Mouse (Mus musculus) MN1 (cell line): ENCODE measurements around the gene Vat1.
A peak's percentile ranks its signal among the peaks of the same experiment; 100 is the strongest.
"Not testable (repeated sequence)": the region's sequence is repeated elsewhere in the genome, so short reads cannot be mapped to it uniquely, and the experiment has no call there.

Source experiments
- DNase-seq: peaks from one replicate; pipeline ENCODE4 v3.0.0-alpha.2; 2016; ENCODE audit warnings: low spot score

The Vat1 gene

DNA sequence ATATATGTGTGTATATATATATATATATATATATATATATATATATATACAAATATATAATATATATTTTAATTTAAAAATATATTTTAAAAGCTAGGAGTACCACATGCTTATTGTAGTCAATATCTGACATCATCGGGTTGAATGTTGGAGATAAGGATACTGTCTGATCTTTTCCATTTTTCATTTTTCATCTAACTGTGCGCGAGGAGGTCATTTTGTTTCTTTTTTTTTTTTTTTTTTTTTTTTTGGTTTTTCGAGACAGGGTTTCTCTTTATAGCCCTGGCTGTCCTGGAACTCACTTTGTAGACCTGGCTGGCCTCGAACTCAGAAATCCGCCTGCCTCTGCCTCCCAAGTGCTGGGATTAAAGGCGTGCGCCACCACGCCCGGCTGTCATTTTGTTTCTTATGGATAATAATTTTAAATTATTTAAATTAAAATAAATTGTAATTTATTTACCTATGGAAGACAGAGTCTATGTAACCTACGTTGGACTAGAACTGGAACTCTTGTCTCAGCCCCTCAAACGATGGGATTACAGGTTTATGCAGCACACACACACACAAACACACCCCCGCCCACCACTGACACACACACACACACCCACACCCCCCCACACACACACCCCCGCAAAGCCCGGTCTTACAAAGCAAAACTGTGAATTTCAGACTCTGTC, 24.4 kb downstream of the Vat1 start:
- not testable (repeated sequence) for DNase-seq

DNA sequence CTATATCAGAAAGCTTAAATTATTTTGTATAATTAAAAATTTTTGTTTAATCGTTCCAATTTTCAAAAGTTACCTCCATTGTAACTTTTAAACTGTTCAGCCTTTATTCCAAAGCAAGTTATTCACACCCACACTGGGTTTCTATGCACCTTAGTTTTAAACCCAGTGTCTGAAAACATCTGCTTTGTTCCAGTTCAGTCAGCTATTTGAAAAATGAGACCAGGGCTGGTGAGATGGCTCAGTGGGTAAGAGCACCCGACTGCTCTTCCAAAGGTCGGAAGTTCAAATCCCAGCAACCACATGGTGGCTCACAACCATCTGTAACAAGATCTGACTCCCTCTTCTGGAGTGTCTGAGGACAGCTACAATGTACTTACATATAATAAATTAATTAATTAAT, 28.0 kb downstream of the Vat1 start:
- DNase-seq, result not testable (repeated sequence)

DNA sequence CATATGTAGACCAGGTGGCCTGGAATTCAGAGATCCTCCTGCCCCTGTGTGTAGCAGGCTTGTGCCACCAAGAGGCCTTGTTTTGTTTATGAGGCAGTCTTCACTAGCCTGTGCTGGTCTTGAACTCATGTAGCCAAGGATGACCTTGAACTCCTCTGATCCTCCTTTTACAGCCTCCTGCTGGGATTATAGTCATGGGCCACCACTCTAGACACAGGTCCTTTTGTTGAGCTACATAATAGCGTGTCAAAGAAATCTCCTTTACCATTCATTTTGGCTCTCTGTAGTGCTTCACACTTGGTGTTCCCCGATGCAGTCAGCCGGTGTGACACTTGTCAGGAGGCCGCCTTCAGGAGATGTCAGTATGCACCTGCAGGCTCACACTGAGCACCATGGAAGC, 29.1 kb downstream of the Vat1 start:
- no peak for DNase-seq

DNA sequence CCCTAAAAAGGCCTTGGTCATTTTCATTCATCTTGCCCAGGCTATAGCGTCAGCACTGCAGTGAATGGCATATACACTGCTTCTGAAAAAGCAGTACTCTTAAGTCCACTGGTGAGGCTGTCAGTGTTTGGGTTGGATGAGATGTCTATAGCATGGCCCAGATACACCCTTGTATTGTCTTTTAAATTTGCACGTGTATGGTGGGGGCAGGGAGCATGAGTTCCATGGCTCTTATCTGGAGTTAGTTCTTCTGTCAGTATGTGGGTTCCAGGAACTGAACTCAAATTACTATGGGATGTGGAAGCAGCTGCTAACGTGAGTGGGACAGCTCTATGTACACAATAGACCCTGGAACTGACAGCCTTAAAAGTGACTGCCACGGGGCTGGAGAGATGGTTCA, 30.2 kb downstream of the Vat1 start:
- DNase-seq, result no peak

DNA sequence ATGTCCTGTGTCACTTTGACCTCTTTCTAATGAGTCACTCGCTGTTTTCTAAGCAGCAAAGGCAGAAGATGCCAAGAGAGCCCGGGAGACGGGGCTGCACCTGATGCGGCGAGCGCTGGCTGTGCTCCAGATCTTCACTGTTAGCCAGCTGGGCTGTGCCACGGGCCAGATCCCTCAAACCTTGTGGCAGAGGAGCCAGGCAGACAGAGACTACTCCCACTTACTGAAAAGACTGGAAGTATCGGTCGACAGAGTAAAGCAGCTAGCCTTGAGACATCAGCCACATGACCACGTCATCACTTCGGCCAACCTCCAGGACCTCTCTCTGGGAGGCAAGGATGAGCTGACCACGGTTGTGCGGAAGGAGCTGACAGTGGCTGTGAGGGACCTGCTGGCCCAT, 32.6 kb downstream of the Vat1 start:
- peak; percentile 77 for DNase-seq

DNA sequence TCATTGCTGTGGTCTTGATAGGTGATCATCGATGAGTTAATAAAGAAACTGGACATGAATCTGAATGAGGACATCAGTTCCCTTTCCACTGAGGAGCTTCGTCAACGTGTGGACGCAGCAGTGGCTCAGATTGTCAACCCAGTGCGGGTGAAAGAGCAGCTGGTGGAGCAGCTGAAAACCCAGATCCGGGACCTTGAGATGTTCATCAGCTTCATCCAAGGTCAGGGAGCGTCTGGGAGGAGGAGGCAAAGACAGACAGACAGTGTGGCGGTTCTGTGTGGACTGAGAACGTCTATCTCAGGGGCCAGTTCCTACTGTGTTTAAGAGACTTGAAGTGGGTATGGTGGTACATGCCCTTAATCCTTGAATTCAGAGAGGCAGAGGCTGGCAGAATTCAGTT, 34.7 kb downstream of the Vat1 start:
- DNase-seq, result no peak

DNA sequence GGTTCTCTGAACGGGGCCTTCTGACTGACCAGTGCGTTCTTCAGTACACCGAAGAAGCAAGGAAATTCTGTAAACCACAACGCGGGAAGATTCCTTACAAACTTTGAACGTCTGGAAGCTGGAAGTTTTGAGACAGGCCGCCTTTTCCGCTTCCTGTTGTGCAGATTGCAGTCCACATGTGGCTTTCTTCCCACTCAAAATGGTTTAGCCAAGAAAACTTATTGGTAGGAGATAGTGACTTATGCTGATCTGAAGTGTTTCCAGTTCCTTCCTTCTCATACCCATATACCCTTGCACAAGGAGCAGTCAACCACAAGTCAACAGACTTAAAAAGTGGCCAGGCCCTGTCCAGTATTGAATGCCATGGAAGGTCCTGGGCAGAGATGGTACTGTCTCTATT, 39.9 kb downstream of the Vat1 start:
- DNase-seq, result no peak

DNA sequence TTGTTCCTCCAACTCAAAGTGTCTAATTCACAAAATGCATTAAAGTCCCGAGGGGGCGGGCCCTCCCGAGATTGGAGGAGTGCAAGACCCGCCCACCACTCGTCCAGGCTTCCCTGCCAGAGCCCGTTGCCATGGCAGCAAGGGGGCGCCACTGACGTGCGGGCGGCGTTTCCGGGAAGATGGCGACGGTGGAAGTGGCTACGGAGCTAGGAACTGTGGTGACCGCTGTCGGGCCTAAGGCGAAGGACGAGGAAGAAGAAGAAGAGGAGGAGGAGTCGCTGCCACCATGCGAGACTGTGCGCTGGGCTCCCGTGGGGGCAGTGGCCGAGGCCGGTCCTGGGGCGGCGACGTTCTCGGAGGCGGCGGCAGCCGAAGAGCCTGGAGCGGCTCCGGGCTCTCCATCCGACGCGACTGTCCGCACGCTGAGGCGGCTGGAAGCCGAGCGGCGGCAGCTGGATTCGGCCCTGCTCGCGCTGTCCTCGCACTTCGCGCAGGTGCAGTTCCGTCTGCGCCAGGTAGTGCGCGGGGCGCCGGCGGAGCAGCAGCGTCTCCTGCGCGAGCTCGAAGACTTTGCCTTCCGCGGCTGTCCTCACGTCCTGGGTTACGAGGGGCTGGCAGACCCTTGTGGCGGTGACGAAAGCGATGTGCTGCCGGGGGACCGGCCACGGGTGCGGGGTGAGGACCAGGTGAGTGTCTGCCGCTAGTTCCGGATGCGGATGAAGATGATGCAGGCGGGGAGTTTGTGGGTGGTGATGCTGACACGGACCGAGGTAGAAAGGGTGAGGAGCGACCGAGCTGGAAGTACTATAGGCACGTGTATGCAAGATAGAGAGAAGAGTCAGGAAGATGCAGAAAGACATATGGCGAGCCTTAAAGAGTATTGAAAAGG, 40.9 kb downstream of the Vat1 start, which contains the start of the genes Rundc1 and Ptges3l:
Gene Rundc1, plus strand, starts transcription at position 161 of the 889 bp plus-strand sequence.
Gene Ptges3l, minus strand, starts transcription at position 409 of the 889 bp plus-strand sequence.
- DNase-seq, result peak; percentile 96

DNA sequence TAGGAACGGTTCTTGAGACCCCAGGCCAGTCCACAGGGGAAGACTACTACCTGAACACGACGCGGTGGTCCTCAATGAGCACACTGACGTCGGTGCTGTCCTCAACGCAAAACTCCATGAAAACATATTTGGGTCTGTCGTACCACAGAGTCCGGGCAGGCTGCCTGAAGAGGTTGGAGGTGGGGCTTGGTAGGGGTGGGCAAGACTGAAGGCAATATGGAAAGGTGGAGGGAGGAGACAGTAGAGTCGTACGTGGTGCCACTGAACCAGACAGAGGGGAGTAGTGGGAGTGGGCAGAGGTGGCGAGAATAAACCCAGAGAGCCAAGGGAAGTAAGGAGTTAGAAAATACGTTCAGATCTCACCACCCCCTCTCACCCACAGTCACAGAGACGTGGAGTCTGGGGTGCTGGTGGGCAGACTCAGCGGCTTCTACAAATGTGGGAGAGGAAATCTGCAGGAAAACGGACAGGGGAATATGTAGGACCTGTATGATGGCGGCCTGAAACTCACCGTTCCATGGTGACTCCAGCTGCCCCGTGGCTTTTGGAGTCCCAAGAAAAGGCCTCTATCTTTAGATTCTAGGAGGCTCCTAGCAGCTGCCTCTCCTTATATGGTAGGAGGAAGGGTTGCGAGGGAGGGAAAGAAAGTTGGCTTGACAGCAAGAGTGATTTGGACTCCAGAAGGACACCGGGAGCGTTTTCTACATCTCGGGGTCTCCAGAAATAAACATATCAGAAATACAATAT, 41.8 kb downstream of the Vat1 start, which contains the start of gene Gm27029:
Gene Gm27029, minus strand, starts transcription at position 692 of the 747 bp plus-strand sequence.
- DNase-seq, result peak; percentile 52

DNA sequence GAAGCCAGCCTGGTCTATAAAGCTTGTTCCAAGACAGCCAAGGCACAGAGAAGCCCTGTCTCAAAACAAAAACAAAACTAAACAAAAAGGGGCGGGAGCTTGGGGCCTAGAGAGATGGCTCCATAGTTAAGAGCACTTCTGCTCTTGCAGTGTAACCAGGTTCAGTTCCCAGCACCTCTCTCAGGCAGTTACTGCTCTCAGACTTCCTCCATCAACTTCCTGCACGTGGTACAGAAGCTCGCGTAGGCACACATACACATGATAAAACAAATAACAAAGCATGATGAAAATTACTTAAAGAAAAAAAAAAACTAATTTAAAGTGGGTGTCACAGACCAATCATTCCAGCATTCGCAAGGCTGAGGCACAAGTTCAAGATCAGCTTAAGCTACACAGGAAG, 45.9 kb downstream of the Vat1 start:
- no peak for DNase-seq

DNA sequence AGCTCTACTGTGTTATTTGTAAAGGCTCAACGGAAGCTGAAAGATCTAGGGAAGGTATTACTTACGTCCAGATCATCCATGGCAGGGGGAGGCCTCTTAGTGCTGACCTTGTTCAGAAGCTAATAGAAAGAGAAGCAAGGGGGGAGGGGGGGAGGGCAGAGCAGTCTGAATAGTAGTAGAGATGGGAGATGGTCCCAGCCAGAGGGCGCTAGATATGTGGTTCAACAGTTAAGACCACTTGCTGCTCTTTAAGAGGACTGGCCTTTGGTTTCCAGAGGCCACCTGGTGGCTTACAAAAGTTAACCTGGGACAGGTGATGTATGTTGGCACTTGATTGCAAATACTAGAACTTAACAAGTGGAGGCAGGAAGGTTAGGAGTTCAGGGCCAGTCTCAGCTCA, 46.4 kb downstream of the Vat1 start:
- DNase-seq, result no peak

DNA sequence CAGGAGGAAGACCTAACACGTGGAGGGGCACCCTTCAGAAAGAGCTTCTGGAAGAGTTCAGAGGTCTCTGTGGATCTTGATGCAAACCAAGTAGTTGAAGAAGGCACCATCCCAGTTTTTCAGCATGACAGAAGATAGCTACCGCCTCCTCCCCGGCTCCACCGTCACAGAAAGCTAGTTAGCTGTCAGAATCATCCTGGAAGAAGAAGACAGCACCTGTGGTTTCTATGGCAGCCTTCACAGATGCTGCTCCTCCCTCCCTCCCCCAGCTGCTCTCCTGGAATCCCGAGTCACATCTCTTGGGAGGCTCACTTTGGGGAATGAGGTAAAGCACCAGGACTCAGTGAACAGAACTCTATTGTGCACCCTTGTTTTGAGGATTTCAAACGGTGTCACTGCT, 47.0 kb downstream of the Vat1 start:
- no peak for DNase-seq

DNA sequence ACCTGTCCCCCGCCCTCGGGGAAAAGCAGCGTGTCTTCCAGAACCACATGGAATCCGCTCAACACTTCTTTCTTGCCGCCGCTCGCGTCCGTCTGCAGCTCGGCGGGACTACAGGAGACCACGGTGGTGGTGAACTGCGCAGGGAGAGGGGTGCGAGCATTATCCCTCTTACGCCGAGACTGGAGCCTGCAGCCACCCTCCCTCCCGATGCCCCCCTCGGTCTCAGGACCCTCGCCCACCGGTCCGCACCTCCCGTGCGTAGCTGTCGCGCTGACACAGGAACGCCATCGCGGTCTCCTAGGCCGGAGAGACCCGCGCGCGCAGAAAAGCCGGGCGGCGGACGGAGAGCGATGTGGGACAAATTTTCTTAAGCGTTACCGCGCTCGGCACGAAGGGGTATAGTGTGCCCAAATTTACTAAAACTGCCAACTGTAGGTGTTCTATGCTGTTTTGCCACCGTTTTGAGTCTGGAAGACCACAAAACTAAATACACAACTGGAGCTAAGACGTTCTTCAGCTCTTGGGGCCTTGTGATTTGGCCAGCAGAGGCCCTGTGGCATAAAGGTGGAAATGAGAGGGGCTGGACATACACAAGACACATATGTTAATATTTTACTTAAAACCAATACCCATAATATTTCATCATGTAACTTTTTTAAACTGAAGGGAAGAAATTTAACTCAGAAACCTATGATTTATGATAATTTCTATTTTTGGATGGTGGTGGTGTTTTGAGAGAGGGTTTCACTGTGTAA, 48.8 kb downstream of the Vat1 start, which contains the start of gene Aarsd1:
Gene Aarsd1, minus strand, starts transcription at position 515 of the 755 bp plus-strand sequence.
- peak; percentile 87 for DNase-seq

DNA sequence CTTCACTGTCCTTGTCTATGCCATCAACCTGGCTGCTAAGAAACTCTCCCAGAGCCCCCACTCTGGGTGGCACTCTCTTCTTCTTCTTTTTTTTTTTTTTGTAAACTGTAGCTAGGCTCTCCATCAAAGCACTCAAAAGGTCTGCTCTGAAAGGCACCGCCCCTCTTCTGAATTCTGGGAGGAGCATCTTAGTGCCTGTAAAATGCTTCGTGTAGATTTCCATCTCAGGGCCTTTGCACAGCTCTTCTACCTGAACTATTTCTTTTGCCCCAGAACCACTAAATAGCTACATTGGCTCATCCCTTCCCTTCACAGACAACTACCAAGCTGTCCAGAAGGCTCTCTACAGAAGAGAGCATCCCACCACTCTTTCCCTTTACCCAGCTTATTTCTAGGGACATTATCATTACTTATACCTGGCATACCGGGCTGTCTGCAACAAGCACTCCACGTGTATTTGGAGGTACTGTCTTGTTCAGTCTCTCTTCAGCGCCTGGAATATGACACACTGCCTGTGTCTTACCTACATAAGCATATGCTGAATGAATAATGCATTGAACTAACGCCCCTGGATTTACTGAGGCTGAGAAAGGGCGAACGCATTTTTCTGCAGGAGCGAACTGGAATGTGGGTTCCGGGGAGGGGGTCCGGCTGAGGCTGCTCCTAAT, 49.5 kb downstream of the Vat1 start:
- DNase-seq, result no peak

DNA sequence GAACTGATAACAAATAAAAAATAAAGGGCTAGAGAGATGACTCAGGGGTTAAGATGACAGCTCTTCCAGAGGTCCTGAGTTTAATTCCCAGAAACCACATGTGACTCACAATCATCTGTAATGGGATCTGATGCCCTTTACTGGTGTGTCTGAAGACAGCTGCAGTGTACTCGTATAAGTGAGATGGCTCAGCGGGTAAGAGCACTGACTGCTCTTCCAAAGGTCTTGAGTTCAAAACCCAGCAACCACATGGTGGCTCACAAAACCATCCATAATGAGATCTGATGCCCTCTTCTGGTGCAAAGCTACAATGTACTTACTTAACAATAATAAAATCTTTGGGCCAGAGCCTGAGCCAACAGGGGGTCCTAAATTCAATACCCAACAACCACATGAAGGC, 50.7 kb downstream of the Vat1 start:
- peak; percentile 27 for DNase-seq
